Mouse (Mus musculus) small intestine, adult 2 months (tissue): ENCODE data around the gene Rpp25.
A peak's percentile ranks its signal among the peaks of the same experiment; 100 is the strongest.

Source experiments
- CTCF ChIP-seq: fragments of 200-500 bp; IDR thresholded peaks from 2 replicates; pipeline ENCODE4 v1.5.1; 2012; ENCODE audit warnings: low read depth, mild to moderate bottlenecking, control low read depth, inconsistent platforms, low read length, moderate library complexity, mixed read lengths; ENCODE audit not compliant: insufficient replicate concordance, insufficient read length; ENCODE audit errors: extremely low read depth
- POLR2A ChIP-seq: fragments of 200-500 bp; IDR thresholded peaks from 2 replicates; pipeline ENCODE4 v1.6.1; 2012; ENCODE audit warnings: low read depth, mild to moderate bottlenecking, control low read depth, inconsistent platforms, low read length, moderate library complexity

GRCm38 (mm10) chr9:57552139-57552887 lies 48.5 kb downstream of the Rpp25 start, which contains the start of gene Mpi:
- TF ChIP-seq POLR2A (peak; percentile 73; the same call in 1 of the 2 replicates), CTCF (no peak)
